Mouse (Mus musculus) kidney, adult 18-20 months (tissue): ENCODE data around the gene Zfyve28.
A peak's percentile ranks its signal among the peaks of the same experiment; 100 is the strongest.

ENCODE experiments used
- DNase-seq: peaks from one replicate; pipeline ENCODE4 v3.0.0; 2021

The Zfyve28 gene

GRCm38 (mm10) chr5:34285285-34285684 is 3.0 kb downstream of the Zfyve28 start:
- DNase-seq = no peak

GRCm38 (mm10) chr5:34284156-34284750 is 4.0 kb downstream of the Zfyve28 start:
- DNase-seq = no peak

GRCm38 (mm10) chr5:34283355-34283754 is 4.9 kb downstream of the Zfyve28 start:
- no peak for DNase-seq

- no peak for DNase-seq
Observed at GRCm38 (mm10) chr5:34280976-34281375, 7.3 kb downstream of the Zfyve28 start.

GRCm38 (mm10) chr5:34279214-34279613 is 9.0 kb downstream of the Zfyve28 start:
- DNase-seq = no peak

GRCm38 (mm10) chr5:34278058-34278457 is 10.2 kb downstream of the Zfyve28 start:
- no peak for DNase-seq

- DNase-seq = no peak
Observed at GRCm38 (mm10) chr5:34276746-34277145, 11.5 kb downstream of the Zfyve28 start.

GRCm38 (mm10) chr5:34276191-34276590 is 12.1 kb downstream of the Zfyve28 start:
- DNase-seq = no peak

- DNase-seq = no peak
Observed at GRCm38 (mm10) chr5:34274676-34275293, 13.5 kb downstream of the Zfyve28 start.

- DNase-seq = no peak
Observed at GRCm38 (mm10) chr5:34274268-34274667, 14.0 kb downstream of the Zfyve28 start.

- DNase-seq = no peak
Observed at GRCm38 (mm10) chr5:34273251-34273681, 15.0 kb downstream of the Zfyve28 start.

GRCm38 (mm10) chr5:34271743-34272142 is 16.5 kb downstream of the Zfyve28 start:
- peak; percentile 44 for DNase-seq

GRCm38 (mm10) chr5:34269921-34270465 is 18.3 kb downstream of the Zfyve28 start:
- no peak for DNase-seq

GRCm38 (mm10) chr5:34269197-34269920 is 18.9 kb downstream of the Zfyve28 start:
- DNase-seq = no peak

- DNase-seq = no peak
Observed at GRCm38 (mm10) chr5:34266065-34266464, 22.2 kb downstream of the Zfyve28 start.

- DNase-seq = no peak
Observed at GRCm38 (mm10) chr5:34259172-34259816, 29.0 kb downstream of the Zfyve28 start.

- no peak for DNase-seq
Observed at GRCm38 (mm10) chr5:34255189-34255588, 33.1 kb downstream of the Zfyve28 start.

- DNase-seq = no peak
Observed at GRCm38 (mm10) chr5:34254309-34254708, 33.9 kb downstream of the Zfyve28 start.

- DNase-seq = no peak
Observed at GRCm38 (mm10) chr5:34252967-34253519, 35.2 kb downstream of the Zfyve28 start.

GRCm38 (mm10) chr5:34252307-34252966 is 35.8 kb downstream of the Zfyve28 start:
- no peak for DNase-seq

GRCm38 (mm10) chr5:34251794-34252193 is 36.5 kb downstream of the Zfyve28 start:
- no peak for DNase-seq

GRCm38 (mm10) chr5:34250090-34250489 is 38.2 kb downstream of the Zfyve28 start:
- DNase-seq = no peak
